Mouse (Mus musculus) heart, adult 2 months (tissue): ENCODE measurements around the gene Slc25a18. TPM values are rescaled to one million over a fixed set of nuclear protein-coding genes. Genes with fewer than 3 reads are reported as not detected.

Experiments
- DNase-seq, 2 experiments: peaks; one replicate each; pipeline ENCODE4 v3.0.0; 2021
- H3K27ac ChIP-seq: fragments of 200-600 bp; 2 replicates; pipeline ENCODE4 v1.8.1; 2022
- H3K27me3 ChIP-seq: fragments of 200-500 bp; 2 replicates; pipeline ENCODE4 v1.6.1; 2012; ENCODE audit warnings: mild to moderate bottlenecking, low read length, inconsistent platforms, mixed read lengths; ENCODE audit not compliant: control insufficient read depth, insufficient read depth
- H3K36me3 ChIP-seq: fragments of 200-500 bp; 2 replicates; pipeline ENCODE4 v1.6.1; 2012; ENCODE audit warnings: low read length, inconsistent platforms; ENCODE audit not compliant: control insufficient read depth, insufficient read depth
- H3K4me1 ChIP-seq: fragments of 200-500 bp; 2 replicates; pipeline ENCODE4 v1.6.1; 2011; ENCODE audit warnings: low read length; ENCODE audit not compliant: control insufficient read depth, insufficient read depth
- H3K4me3 ChIP-seq: fragments of 200-600 bp; 2 replicates; pipeline ENCODE4 v1.8.1; 2022
- H3K79me2 ChIP-seq: fragments of 200-500 bp; replicated peaks from 2 replicates; pipeline ENCODE4 v1.6.1; 2012; ENCODE audit warnings: mild to moderate bottlenecking, inconsistent platforms, low read length, moderate library complexity, mixed read lengths; ENCODE audit not compliant: control insufficient read depth, insufficient read depth
- H3K9ac ChIP-seq: fragments of 200-500 bp; 2 replicates; pipeline ENCODE4 v1.6.1; 2012; ENCODE audit warnings: low read depth, mild to moderate bottlenecking, control low read depth, inconsistent platforms, low read length, mixed read lengths
- CTCF ChIP-seq: fragments of 200-600 bp; IDR thresholded peaks from 2 replicates; pipeline ENCODE4 v1.8.1; 2022; ENCODE audit warnings: antibody characterized with exemption, mild to moderate bottlenecking, moderate library complexity
- EP300 ChIP-seq: fragments of 200-500 bp; IDR thresholded peaks from 2 replicates; pipeline ENCODE4 v1.6.1; 2011; ENCODE audit warnings: low read depth, low read length, control low read depth; ENCODE audit not compliant: insufficient read depth
- POLR2A ChIP-seq: fragments of 200-500 bp; IDR thresholded peaks from 2 replicates; pipeline ENCODE4 v1.6.1; 2011; ENCODE audit warnings: mild to moderate bottlenecking, low read depth, low read length, control low read depth; ENCODE audit not compliant: insufficient read depth
- WGBS: fragments of 180-500 bp; shearing (Covaris S2); methylation state at CpG from one replicate; pipeline ENCODE4 v1.1.7; 2018; 5-methylcytosine and 5-hydroxymethylcytosine counted together
- intact Hi-C: fragments of 180-260 bp; cut with DNase I; formaldehyde crosslinking; loops from one replicate; pipeline ENCODE4 v1.15.1; 2025
- polyA plus RNA-seq: library from polyadenylated mRNA; depleted of rRNA; stranded (reverse); fragments of >200 nt; gene quantifications from 2 replicates; pipeline ENCODE4 v1.2.3, GENCODE M21; 2012
- total RNA-seq, 2 experiments: library from RNA; stranded (reverse); gene quantifications; 2 replicates each; pipeline ENCODE4 v1.2.3; 2021

Gene Slc25a18
- total and polyA plus RNA-seq, 3 experiments, result 0.11 to 0.37 (median 0.13) TPM

GRCm38 (mm10) chr6:120819294-120819693, 45.9 kb downstream of the Slc25a18 start:
- WGBS, result 96% methylated on average over 2 of the region's 2 CpGs
- Histone ChIP-seq H3K27me3 (no peaks in the 10 kb centered on the region), H3K4me3 (no peak overlapping the region), H3K4me1 (peaks cover 3% of the 10 kb centered on the region), H3K27ac (no peak overlapping the region), H3K9ac (no peak overlapping the region), H3K79me2 (peaks cover 1% of the 10 kb centered on the region), H3K36me3 (no peaks in the 10 kb centered on the region; the same call in 1 of the 2 replicates)
- TF ChIP-seq CTCF, result no peak
- no peak for DNase-seq
- intact Hi-C loops, result no loop called here

- Histone ChIP-seq H3K79me2 (peaks cover 1% of the 10 kb centered on the region), H3K4me1 (peaks cover 3% of the 10 kb centered on the region), H3K9ac (no peak overlapping the region), H3K27ac (no peak overlapping the region), H3K27me3 (no peaks in the 10 kb centered on the region), H3K36me3 (no peaks in the 10 kb centered on the region; the same call in 1 of the 2 replicates), H3K4me3 (no peak overlapping the region)
- 78% methylated on average over 5 of the region's 5 CpGs for WGBS
- intact Hi-C loops, result loop anchor here (5.0 kb wide), 1 partner anchor 288 kb away; the partner anchor contains the start of gene Hdhd5
- no peak for DNase-seq
- TF ChIP-seq CTCF, result no peak
- TF ChIP-seq EP300, result no peak
- no peak for TF ChIP-seq POLR2A
Observed at GRCm38 (mm10) chr6:120820144-120820543, 46.8 kb downstream of the Slc25a18 start.

- Histone ChIP-seq H3K27me3 (no peaks in the 10 kb centered on the region), H3K79me2 (peaks cover 1% of the 10 kb centered on the region), H3K4me1 (peaks cover 3% of the 10 kb centered on the region), H3K27ac (no peak overlapping the region), H3K9ac (no peak overlapping the region), H3K36me3 (no peaks in the 10 kb centered on the region; the same call in 1 of the 2 replicates), H3K4me3 (no peak overlapping the region)
- TF ChIP-seq EP300 (no peak), CTCF (no peak), POLR2A (no peak)
- 70% methylated on average over 1 of the region's 1 CpGs for WGBS
- no peak for DNase-seq
- intact Hi-C loops, result loop anchor here (5.0 kb wide), 1 partner anchor 289 kb away; the partner anchor contains the start of gene Hdhd5
Observed at GRCm38 (mm10) chr6:120820941-120821340, 47.6 kb downstream of the Slc25a18 start.

GRCm38 (mm10) chr6:120821715-120822114, 48.3 kb downstream of the Slc25a18 start:
- H3K36me3 ChIP-seq, result no peaks in the 10 kb centered on the region; the same call in 1 of the 2 replicates
- no peak overlapping the region for H3K9ac ChIP-seq
- H3K4me1 ChIP-seq, result peaks cover 3% of the 10 kb centered on the region
- TF ChIP-seq POLR2A (no peak), CTCF (no peak), EP300 (no peak)
- intact Hi-C loops, result loop anchor here (5.0 kb wide), 1 partner anchor 289 kb away; the partner anchor contains the start of gene Hdhd5
- 34% methylated on average over 5 of the region's 5 CpGs for WGBS
- peak overlapping the region; percentile 94 for H3K27ac ChIP-seq
- peaks cover 1% of the 10 kb centered on the region for H3K79me2 ChIP-seq
- no peak for DNase-seq
- no peaks in the 10 kb centered on the region for H3K27me3 ChIP-seq
- peak overlapping the region; percentile 99 for H3K4me3 ChIP-seq

GRCm38 (mm10) chr6:120822307-120822928, 49.0 kb downstream of the Slc25a18 start, which contains the start of gene Atp6v1e1:
TSS of gene Atp6v1e1 (minus strand) at chr6:120822793.
- peak; percentile 92 to 95 for DNase-seq
- TF ChIP-seq EP300, result no peak
- TF ChIP-seq POLR2A, result peak; percentile 92
- TF ChIP-seq CTCF, result no peak
- Histone ChIP-seq H3K27me3 (no peaks in the 10 kb centered on the region), H3K4me1 (peaks cover 3% of the 10 kb centered on the region), H3K36me3 (no peaks in the 10 kb centered on the region; the same call in 1 of the 2 replicates), H3K79me2 (peaks cover 1% of the 10 kb centered on the region), H3K9ac (peak within 1 kb of the TSS; percentile 82), H3K27ac (peak within 1 kb of the TSS; percentile 94), H3K4me3 (peak within 1 kb of the TSS; percentile 99)
- under 1% methylated on average over 41 of the region's 41 CpGs for WGBS
- intact Hi-C loops, result loop anchor here (5.0 kb wide), 1 partner anchor 290 kb away; the partner anchor contains the start of gene Hdhd5

- Histone ChIP-seq H3K79me2 (peaks cover 1% of the 10 kb centered on the region), H3K36me3 (no peaks in the 10 kb centered on the region; the same call in 1 of the 2 replicates), H3K27ac (peak overlapping the region; percentile 94), H3K27me3 (no peaks in the 10 kb centered on the region), H3K9ac (no peak overlapping the region), H3K4me3 (no peak overlapping the region; the same call in 1 of the 2 replicates), H3K4me1 (peaks cover 3% of the 10 kb centered on the region)
- DNase-seq, result no peak
- 58% methylated on average over 10 of the region's 10 CpGs for WGBS
- TF ChIP-seq CTCF, result peak; percentile 45
- TF ChIP-seq POLR2A, result no peak
- intact Hi-C loops, result loop anchor here (5.0 kb wide), 1 partner anchor 291 kb away; the partner anchor contains the start of gene Hdhd5
Observed at GRCm38 (mm10) chr6:120822937-120823614, 49.7 kb downstream of the Slc25a18 start.
